Mouse (Mus musculus) hindbrain, embryonic 16.5 days (tissue): ENCODE data around the gene Mrpl53. TPM values are rescaled to one million over a fixed set of nuclear protein-coding genes. Genes with fewer than 3 reads are reported as not detected.

ENCODE experiments used
- ATAC-seq: fragments of 200-750 bp; cut with Nextera tagmentation; 2 replicates; pipeline ENCODE4 v1.8.0; 2017; ENCODE audit warnings: moderate TSS enrichment, moderate library complexity
- H3K27ac ChIP-seq: fragments of 300-500 bp; sonication (generic); 2 replicates; pipeline ENCODE4 v1.5.1; 2014; ENCODE audit warnings: low read depth, mild to moderate bottlenecking, control low read depth, low read length, moderate library complexity
- H3K27me3 ChIP-seq: fragments of 300-500 bp; sonication (generic); replicated peaks from 2 replicates; pipeline ENCODE4 v1.6.1; 2014; ENCODE audit warnings: low read length; ENCODE audit not compliant: control insufficient read depth, insufficient read depth
- H3K36me3 ChIP-seq: fragments of 300-500 bp; sonication (generic); 2 replicates; pipeline ENCODE4 v1.6.1; 2014; ENCODE audit warnings: mild to moderate bottlenecking, low read length, moderate library complexity, mixed read lengths; ENCODE audit not compliant: control insufficient read depth, insufficient read depth
- H3K4me1 ChIP-seq: fragments of 300-500 bp; sonication (generic); 2 replicates; pipeline ENCODE4 v1.6.1; 2014; ENCODE audit warnings: low read depth, low read length; ENCODE audit not compliant: control insufficient read depth, insufficient read depth
- H3K4me2 ChIP-seq: fragments of 300-500 bp; sonication (generic); 2 replicates; pipeline ENCODE4 v1.6.1; 2014; ENCODE audit warnings: mild to moderate bottlenecking, low read length, control low read depth, moderate library complexity
- H3K4me3 ChIP-seq: fragments of 300-500 bp; sonication (generic); 2 replicates; pipeline ENCODE4 v1.5.1; 2014; ENCODE audit warnings: mild to moderate bottlenecking, low read length, control low read depth, moderate library complexity
- H3K9ac ChIP-seq: fragments of 300-500 bp; sonication (generic); 2 replicates; pipeline ENCODE4 v1.6.1; 2014; ENCODE audit warnings: low read depth, mild to moderate bottlenecking, control low read depth, low read length, moderate library complexity
- H3K9me3 ChIP-seq: fragments of 300-500 bp; sonication (generic); 2 replicates; pipeline ENCODE4 v1.6.1; 2014; ENCODE audit warnings: mild to moderate bottlenecking, low read length, moderate library complexity; ENCODE audit not compliant: control insufficient read depth
- WGBS: fragments of 180-500 bp; shearing (Covaris S2); extraction: QIAGEN DNeasy Blood & Tissue Kit; methylation state at CpG from one replicate; pipeline ENCODE4 v1.1.7; 2014; 5-methylcytosine and 5-hydroxymethylcytosine counted together
- polyA plus RNA-seq: library from polyadenylated mRNA; unstranded; fragments of >200 nt; fragmentation: Nextera tagmentation; extraction: Ambion mirVana; gene quantifications from 2 replicates; pipeline ENCODE4 v1.2.1, GENCODE M21; 2015

Gene Mrpl53
- polyA plus RNA-seq, 1 experiment from 2014 or later = 117 TPM

DNA sequence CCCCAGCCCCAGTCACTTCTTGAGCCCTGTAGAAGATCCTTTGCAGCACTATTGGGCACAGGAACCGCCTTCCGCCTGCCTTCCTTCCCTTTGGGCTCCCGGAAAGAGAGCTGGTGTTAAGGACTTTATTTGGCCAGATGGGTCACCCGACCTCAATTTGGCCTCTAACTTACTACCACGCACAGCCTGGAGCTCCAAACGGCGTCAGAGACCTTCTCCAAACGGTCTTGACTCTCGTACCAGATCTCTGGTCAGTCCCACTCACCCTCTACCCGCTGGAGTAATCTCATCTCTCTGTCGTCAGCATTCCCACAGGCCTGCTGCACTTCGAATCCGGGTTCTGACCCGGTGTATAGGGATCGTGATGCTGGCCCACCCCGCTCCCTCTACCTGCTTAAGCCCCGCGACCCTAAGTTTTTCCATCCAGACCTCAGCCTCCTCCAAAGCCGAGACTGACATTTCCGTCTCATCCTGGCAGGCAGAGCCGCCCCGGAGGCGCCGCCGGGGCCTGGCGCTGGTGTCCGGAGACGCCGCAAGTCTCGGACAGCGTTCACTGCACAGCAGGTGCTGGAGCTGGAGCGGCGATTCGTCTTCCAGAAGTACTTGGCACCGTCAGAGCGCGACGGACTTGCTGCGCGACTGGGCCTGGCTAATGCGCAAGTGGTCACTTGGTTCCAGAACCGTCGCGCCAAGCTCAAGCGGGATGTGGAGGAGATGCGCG is 21.5 kb upstream of the Mrpl53 start:
- Histone ChIP-seq H3K4me1 (peaks cover 4% of the 10 kb centered on the region; the same call in 1 of the 2 replicates), H3K9me3 (no peaks in the 10 kb centered on the region), H3K4me3 (peak overlapping the region; percentile 20), H3K9ac (no peak overlapping the region), H3K27me3 (peaks cover 74% of the 10 kb centered on the region), H3K36me3 (no peaks in the 10 kb centered on the region; the same call in 1 of the 2 replicates), H3K4me2 (peak overlapping the region; percentile 46), H3K27ac (no peak overlapping the region)
- no peak for ATAC-seq
- WGBS = under 1% methylated on average over 45 of the region's 47 CpGs

DNA sequence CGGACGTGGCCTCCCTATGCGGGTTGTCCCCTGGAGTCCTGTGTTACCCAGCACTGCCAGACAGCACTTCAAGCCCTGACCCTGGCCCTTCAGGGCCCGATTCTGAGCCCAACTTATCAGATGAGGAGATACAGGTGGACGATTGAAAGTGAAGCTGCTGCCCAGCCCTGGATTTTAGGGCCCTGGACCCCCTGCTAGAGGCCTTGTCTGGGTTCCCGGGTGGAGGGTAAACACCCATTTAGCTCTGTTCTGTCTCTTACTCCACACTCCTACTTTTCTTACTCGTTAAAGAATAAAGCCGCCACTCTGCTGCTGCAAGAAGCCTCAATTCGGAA is 20.9 kb upstream of the Mrpl53 start:
- H3K4me2 ChIP-seq = peak overlapping the region; percentile 46
- 4% methylated on average over 9 of the region's 9 CpGs for WGBS
- H3K36me3 ChIP-seq = no peaks in the 10 kb centered on the region
- H3K4me1 ChIP-seq = peaks cover 4% of the 10 kb centered on the region; the same call in 1 of the 2 replicates
- no peak for ATAC-seq
- no peak overlapping the region for H3K9ac ChIP-seq
- peaks cover 69% of the 10 kb centered on the region for H3K27me3 ChIP-seq
- no peak overlapping the region for H3K27ac ChIP-seq
- H3K9me3 ChIP-seq = no peaks in the 10 kb centered on the region
- peak overlapping the region; percentile 20; the same call in 1 of the 2 replicates for H3K4me3 ChIP-seq

DNA sequence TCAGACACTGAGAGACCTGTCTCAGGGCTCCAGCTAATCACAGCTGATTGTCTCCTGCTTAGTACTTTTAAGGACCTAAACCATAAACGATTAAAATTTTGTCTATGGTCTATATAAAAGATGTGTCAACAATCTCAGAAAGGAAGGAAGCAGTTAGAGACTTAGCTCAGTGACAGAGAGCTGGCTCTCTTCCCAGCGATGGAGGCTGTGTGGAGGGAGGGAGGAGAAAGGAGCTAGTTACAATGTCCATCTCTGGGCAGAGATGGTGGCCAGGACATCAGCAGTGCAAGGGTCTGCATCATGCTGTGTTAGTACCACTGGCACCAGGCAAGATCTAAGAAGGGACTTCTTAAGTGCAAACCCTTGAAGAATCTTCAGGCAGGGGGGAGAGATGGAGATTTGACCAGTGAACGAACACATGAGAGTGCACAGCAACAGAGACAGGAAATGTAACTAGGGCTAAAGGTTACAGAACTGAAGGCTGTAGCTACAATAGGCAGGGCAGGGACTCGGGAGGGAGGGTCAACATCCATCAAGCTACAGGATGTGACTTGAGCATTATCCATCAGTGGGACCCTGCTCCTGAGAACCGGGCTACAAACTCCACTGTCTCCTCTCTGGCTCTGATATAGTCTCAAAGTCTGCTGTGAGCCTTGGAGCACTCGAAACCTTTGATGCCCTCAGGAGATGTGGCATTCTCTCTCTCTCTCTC is 16.3 kb upstream of the Mrpl53 start:
- no peaks in the 10 kb centered on the region for H3K36me3 ChIP-seq
- H3K9ac ChIP-seq = no peak overlapping the region
- no peak overlapping the region for H3K27ac ChIP-seq
- no peaks in the 10 kb centered on the region for H3K9me3 ChIP-seq
- peaks cover 31% of the 10 kb centered on the region for H3K27me3 ChIP-seq
- no peak overlapping the region for H3K4me2 ChIP-seq
- peaks cover 1% of the 10 kb centered on the region; the same call in 1 of the 2 replicates for H3K4me1 ChIP-seq
- 43% methylated on average over 6 of the region's 6 CpGs for WGBS
- no peak overlapping the region for H3K4me3 ChIP-seq
- ATAC-seq = no peak

DNA sequence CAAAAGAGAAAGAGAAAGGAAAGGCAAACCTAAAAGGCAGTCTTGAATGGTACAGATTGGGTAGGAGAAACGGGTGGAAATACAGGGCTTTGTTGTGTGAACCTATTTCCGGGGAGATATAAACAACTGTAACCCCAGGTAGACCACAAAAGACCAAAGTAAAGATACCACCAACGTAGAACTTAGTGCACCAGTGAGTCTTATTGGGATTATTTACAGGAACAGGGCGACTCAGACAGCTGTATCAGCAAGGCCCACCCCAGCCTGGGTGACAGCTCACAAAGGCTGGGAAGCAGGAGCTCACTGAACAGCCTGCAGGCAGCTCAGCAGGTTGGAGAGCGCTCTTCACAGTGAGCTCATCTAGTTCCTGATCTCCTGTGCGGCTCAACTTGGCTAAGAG is 12.9 kb upstream of the Mrpl53 start:
- H3K9me3 ChIP-seq = no peaks in the 10 kb centered on the region
- 38% methylated on average over 6 of the region's 6 CpGs for WGBS
- ATAC-seq = no peak
- H3K27me3 ChIP-seq = peaks cover 4% of the 10 kb centered on the region; the same call in 1 of the 2 replicates
- H3K4me2 ChIP-seq = no peak overlapping the region
- no peak overlapping the region for H3K9ac ChIP-seq
- no peak overlapping the region for H3K4me3 ChIP-seq
- no peak overlapping the region for H3K27ac ChIP-seq
- no peaks in the 10 kb centered on the region for H3K4me1 ChIP-seq
- H3K36me3 ChIP-seq = no peaks in the 10 kb centered on the region

DNA sequence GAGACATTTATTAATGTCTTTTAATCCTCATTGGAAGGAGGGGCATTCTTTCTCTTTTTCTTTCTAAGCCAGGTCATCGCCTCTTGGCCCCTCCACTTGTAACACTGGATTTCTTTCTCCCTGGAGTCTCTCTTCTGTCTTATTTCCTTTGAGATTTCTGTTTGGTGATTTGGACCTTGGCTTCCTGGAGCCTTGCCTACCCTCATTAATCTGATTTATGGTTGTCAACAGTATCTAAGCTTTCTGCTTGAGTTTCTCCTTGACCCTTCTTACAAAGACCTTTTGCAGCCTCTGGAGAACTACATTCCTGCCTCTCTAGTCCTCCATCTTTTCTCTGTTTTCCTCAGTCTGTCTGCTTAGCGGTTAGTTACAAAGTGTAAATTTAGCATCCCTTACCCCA is 10.4 kb upstream of the Mrpl53 start:
- WGBS = 65% methylated on average over 2 of the region's 2 CpGs
- no peaks in the 10 kb centered on the region for H3K36me3 ChIP-seq
- H3K4me2 ChIP-seq = no peak overlapping the region
- no peak for ATAC-seq
- peaks cover 2% of the 10 kb centered on the region; the same call in 1 of the 2 replicates for H3K27me3 ChIP-seq
- H3K4me1 ChIP-seq = peaks cover 11% of the 10 kb centered on the region
- H3K27ac ChIP-seq = no peak overlapping the region
- H3K9ac ChIP-seq = no peak overlapping the region
- no peaks in the 10 kb centered on the region for H3K9me3 ChIP-seq
- no peak overlapping the region for H3K4me3 ChIP-seq

DNA sequence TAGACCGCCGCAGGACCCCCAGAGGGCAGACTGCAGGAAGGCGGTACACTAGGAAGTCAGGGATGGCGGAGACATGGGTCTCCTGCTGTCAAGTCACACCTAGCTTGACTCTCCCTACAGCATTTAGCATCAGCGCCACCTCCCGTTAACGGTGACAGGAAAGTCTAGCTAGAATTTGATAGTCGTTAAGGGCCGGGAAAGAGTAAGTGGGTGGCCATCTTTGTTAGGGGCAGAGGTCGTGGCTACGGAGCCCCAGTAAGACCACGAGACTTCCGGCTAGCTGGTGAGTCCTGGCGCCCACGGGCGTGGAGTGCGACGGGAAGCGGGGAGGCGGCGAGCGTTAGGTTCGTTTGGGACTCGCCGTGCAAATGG is 7.5 kb upstream of the Mrpl53 start, which contains the start of the genes Ccdc142 and Gm42688:
Ccdc142 (plus strand) TSS at position 286 of the 372 bp plus-strand sequence.
Gm42688 (plus strand) TSS at position 302 of the 372 bp plus-strand sequence.
- Histone ChIP-seq H3K4me2 (peak within 1 kb of the TSS; percentile 69), H3K27ac (peak within 1 kb of the TSS; percentile 84), H3K27me3 (peaks cover 2% of the 10 kb centered on the region; the same call in 1 of the 2 replicates), H3K4me1 (peaks cover 13% of the 10 kb centered on the region), H3K36me3 (no peaks in the 10 kb centered on the region), H3K9me3 (no peaks in the 10 kb centered on the region), H3K4me3 (peak within 1 kb of the TSS; percentile 70), H3K9ac (peak within 1 kb of the TSS; percentile 78)
- under 1% methylated on average over 25 of the region's 25 CpGs for WGBS
- ATAC-seq = peak; percentile 92

DNA sequence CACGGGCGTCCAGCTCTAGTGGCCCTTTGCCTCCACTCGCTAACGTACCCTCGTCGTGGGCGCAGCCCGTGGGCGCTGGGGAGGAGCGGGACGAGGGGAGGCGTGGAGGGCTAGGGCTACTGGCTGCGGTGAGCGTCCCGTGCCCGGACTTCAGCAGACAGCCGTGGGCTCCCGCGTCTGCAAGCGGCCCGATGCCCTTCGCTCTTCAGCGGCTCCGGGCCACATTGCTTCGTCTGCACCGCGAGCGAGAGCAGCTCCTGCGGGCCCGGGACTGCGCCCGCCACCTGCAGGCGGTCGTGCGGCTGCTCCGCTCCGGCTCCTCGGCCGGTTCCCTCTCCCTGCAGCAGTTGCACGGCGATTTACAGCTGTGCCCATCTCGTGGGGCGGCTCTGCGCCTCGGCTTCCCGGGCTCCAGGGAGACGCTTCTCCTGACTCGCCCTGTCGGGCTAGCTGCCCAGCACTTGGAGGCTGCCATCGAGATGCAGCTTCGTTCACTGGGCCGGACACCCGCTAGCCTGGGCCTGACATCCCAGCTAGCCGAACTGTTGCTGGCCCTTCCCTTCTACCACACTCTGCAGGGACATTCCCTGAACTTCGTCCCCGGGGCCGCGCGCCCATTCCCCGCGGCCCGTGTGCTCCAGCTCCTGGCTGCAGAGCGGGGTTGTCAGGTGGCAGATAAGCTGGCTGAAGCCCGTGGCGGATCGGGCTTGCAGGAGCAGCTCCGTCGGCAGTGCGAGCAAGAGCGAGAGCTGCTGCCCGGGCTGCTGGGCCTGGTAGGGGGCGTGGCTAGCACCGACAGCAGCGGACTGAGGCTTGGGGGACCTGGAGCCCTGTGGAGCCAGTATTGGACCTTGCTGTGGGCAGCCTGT is 6.9 kb upstream of the Mrpl53 start:
- peak; percentile 75 for ATAC-seq
- H3K4me1 ChIP-seq = peaks cover 13% of the 10 kb centered on the region
- peak overlapping the region; percentile 69 for H3K4me2 ChIP-seq
- H3K4me3 ChIP-seq = peak overlapping the region; percentile 70
- H3K9ac ChIP-seq = peak overlapping the region; percentile 78
- peak overlapping the region; percentile 84 for H3K27ac ChIP-seq
- no peaks in the 10 kb centered on the region for H3K9me3 ChIP-seq
- WGBS = under 1% methylated on average over 66 of the region's 74 CpGs
- H3K36me3 ChIP-seq = no peaks in the 10 kb centered on the region
- H3K27me3 ChIP-seq = no peaks in the 10 kb centered on the region

DNA sequence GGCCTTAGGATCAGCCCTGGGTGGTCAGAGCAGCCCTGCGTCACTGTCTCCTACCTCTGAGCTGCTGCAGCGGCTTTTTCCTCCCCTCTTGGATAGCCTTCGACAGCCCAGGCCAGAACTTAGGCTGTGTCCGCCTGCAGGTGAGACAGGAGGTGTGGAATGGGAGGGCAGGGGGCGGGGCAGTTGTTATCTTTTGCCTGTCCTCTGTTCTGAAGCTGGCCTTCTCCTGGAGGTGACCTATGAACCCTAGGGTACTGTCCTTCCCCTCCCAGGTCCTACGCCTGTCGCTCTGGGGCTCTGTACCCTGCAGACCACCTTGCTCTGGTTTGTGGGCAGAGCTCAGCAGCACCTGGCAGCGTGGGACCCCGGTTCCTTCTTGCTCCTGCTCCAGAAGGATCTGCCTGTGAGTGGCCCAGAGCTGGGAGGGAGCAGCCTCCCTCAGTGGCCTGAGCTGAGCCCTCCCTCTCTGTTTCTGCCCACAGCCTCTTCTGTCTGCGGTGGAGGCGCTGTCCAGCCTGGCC is 5.7 kb upstream of the Mrpl53 start:
- no peaks in the 10 kb centered on the region for H3K36me3 ChIP-seq
- no peak overlapping the region; the same call in 1 of the 2 replicates for H3K27ac ChIP-seq
- peaks cover 19% of the 10 kb centered on the region for H3K4me1 ChIP-seq
- ATAC-seq = no peak; the same call in 1 of the 2 replicates
- H3K4me3 ChIP-seq = peak overlapping the region; percentile 70
- peak overlapping the region; percentile 78 for H3K9ac ChIP-seq
- H3K4me2 ChIP-seq = peak overlapping the region; percentile 69
- no peaks in the 10 kb centered on the region for H3K9me3 ChIP-seq
- WGBS = 54% methylated on average over 11 of the region's 11 CpGs
- H3K27me3 ChIP-seq = no peaks in the 10 kb centered on the region
